Mouse (Mus musculus) kidney, adult 9 months (tissue): ENCODE measurements around the gene Tln2.
"Not testable (repeated sequence)": the region's sequence is repeated elsewhere in the genome, so short reads cannot be mapped to it uniquely, and the experiment has no call there.

Experiments
- DNase-seq: peaks from one replicate; pipeline ENCODE4 v3.0.0; 2022

The Tln2 gene

GRCm38 (mm10) chr9:67348983-67349382 lies 210.5 kb downstream of the Tln2 start:
- peak; percentile 5 for DNase-seq

DNA sequence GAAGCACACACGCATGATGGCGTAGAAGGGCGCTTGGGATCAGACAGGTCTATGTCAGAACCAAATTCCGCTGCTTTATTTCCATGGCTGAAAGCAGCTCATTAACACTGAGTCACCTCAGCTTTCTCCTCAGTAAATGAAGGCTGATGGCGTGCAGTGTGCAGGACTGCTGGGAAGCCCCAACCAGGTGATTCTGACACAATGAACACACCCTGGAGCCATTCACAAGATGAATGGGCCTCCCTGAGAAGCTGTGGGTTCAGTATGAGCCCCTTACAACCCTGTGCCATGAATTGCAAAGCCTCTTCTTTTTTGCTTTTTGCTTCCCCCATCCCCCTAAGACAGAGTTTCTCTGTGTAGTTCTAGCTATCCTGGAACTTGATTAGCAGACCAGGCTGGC lies 212.3 kb downstream of the Tln2 start:
- no peak for DNase-seq

DNA sequence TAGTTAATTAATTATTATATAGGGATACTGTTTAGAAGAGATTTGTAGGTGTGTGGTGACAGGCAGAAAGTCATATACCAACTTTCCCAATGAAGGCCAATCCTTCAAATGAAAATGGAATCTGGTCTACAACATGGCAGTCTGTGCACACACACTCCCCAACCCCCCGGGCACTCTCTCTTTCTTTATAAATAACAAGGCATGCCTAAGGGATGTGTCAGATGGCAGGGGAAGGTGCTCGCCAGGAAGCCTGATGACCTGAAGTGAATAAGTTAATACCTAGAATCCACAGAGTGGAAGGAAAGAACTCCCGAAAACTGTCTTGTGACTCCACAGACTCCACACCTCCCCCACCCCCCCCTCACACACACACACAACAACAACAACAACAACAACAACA lies 228.2 kb downstream of the Tln2 start:
- no peak for DNase-seq

DNA sequence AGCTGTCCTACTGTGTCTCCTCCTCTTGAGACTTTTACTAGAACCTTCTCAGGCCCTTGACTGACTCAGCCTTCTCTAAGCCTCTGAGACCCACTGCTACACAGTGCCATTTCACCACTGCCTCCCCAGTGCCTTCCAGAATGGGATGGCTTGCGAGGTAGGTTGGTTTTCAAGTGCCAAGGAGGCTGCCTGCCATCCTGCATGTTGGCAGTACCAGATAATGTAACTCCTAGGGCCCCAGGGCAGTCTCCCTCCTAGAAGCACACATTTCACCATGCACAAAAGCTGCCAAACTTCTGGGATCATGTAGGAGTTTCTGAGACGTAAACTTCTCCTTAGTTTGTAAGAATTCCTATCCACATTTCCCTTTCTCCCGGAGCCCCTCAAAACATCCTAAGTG lies 231.1 kb downstream of the Tln2 start:
- no peak for DNase-seq

GRCm38 (mm10) chr9:67321886-67322285 lies 237.6 kb downstream of the Tln2 start:
- no peak for DNase-seq

DNA sequence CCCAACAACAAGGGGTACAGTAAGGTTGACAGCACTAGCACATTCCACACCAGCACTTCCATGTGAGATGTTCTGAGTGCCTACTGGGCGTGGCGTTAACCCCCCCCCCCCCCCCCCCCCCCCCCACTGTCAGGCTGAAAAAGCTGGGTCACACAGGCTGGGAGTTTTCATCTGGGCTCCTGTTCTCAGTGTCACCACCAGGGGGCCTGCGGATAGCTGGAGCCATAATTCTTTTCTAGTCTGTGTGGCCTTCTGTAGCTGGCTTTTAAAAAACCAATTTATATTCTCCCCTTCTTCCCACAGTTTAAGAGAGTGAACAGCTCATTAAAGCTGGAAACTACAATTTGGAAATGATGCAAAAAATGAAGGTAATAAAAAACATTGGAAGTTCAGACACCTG lies 244.1 kb downstream of the Tln2 start:
- DNase-seq = peak; percentile 52

DNA sequence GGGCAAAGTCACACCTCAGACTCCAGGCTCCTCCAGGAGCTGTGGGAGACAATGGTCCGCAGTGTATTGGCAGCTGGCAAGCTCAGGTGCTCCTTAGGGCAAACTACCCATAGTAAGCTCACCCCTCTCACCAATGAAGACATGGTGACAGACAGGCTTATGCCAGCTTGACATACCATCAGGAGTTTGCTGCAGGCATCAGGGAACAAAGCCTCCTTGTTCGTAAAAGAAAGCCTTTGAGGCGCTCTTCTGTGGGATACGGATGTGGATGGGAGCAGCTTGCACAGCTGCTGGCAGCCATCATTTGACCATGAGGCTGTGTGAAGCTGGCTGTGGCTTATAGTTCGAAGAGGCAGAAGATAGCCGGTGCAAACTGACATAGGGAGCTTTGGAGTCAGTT lies 254.5 kb downstream of the Tln2 start:
- no peak for DNase-seq

DNA sequence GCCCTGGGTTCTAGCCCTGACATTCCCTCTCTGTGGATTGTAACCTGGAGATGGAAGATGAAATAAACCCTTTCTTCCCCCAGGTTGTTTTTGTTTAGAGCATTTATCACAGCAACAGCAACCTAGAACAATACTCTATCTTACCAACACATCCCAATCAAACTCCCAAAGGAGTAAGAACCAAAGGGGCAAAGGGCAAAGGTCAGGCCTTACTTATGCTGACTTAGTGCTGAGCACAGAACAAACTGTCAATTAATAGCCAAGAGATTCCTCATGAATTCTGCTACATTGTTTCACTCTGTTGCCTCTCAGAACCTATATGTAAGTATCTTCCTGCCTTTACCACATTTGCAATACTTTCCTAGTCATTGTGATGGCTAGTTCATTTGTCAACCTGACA lies 255.5 kb downstream of the Tln2 start:
- DNase-seq = peak; percentile 92

DNA sequence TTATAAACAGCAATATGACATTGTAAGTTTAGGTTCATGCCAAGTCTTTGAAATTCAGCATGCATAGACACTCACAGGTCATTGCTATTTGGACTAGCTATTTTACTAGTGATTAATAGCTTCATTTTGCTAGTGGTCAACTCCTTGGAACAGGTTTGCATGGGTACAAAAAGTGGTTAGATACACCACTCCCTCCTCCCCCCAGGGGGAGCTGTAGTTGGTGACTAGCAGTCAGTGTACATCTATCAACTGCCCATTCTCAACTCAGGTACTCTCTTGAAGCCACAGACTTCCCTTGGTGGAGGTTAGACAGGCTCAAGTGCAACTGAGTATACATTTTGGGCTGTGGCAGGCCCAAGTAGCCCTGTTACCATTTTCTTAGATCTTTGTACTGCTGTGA lies 256.5 kb downstream of the Tln2 start:
- no peak for DNase-seq

- DNase-seq = peak; percentile 58
Measured at GRCm38 (mm10) chr9:67302386-67302989, 257.0 kb downstream of the Tln2 start.

GRCm38 (mm10) chr9:67301571-67301970 lies 257.9 kb downstream of the Tln2 start:
- no peak for DNase-seq

- DNase-seq = no peak
Measured at GRCm38 (mm10) chr9:67300769-67301168, 258.7 kb downstream of the Tln2 start.

- no peak for DNase-seq
Measured at GRCm38 (mm10) chr9:67300346-67300745, 259.2 kb downstream of the Tln2 start.

DNA sequence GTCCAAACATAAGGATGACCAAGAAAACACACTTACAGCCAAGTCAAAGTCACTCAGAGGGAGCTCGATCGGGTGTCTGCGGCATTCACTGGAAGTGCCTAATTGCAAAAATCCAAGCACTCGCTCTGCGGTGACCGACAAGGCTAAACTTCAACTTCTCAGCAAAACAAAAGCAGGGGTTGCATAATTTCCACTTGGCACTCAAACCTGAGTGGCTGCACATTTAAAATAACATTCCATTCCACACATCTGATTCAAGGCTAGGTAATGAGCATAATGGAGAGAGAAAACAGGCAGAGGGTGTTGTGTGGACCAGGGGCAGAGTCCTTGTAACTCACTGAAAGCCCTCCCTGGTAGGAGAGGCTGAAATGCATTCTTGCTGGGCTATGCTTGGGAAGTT lies 260.3 kb downstream of the Tln2 start:
- peak; percentile 93 for DNase-seq

GRCm38 (mm10) chr9:67297236-67297889 lies 262.1 kb downstream of the Tln2 start:
- DNase-seq = peak; percentile 83

DNA sequence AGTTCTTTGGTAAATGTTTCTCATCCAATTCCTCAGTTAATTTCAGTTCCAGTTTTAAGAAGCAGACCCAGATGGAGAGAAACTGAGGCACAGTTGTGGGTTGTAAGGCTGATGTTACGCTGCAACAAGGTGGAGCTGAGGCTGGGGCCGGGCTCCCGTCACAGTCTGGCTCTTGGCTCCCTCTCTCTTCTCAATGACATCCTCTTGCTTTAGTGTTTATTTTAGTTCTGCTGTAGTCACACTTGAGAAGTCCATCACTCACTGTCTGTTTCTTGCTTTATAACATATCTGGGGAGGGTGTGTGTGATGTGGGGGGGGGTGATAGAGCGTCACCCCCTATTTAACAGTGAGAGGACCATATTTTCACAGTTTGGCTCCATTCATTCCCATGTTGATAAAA lies 272.0 kb downstream of the Tln2 start:
- DNase-seq = no peak

DNA sequence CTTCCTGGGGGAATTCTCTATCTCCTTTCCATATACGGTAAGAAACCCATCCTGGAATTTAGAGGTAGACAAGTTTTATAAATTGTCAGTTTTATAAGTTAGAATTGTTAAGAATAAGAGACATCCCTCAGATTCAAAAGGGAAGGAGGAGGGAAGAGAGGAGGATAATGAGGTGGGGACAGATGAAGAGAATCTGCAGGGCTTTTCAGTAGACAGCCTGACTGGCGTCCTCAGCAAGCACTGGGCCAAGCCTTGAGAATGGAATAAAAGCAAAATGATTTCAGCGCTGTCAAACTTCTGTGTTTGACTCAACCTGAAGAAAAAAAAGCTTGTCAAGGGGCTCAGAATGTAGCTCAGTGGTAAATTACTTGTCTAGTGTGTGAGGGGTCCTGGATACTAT lies 272.7 kb downstream of the Tln2 start:
- no peak for DNase-seq

DNA sequence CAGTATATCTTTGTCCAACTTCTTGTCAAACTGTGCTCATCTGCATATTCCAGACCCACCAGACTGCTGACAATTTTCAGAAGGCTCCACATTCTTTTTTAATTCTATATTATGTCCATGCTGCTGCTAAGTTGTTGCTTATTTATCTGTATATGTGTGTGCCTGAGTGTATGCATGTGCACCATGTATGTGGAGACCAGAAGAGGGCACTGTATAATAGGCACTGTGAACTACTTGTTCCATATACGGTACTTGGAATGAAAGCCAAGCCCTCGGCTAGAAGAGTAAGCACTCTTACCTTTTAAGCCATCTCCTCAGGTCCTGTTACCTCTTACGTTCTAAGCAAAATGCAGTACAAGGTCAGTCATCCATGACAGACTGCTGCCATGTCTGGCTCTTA lies 274.0 kb downstream of the Tln2 start:
- no peak for DNase-seq

DNA sequence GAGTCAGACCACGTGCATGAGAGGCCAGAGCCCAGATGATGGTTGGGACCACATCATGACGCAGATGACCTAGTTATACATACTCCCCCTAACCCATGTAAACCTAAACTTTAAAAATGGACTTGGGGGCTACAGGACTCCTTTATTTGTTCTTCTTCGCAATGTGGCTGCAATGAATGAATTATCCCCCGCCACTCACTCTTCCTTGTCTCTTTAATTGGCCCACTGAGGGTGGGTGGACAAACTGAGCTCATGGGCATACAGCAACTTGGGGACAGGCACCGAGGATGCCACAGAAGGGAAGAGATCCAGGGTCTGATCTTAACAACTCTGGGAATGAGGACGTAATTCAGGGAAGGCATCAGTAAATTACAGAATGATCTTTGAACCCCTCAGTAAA lies 277.7 kb downstream of the Tln2 start:
- DNase-seq = no peak

DNA sequence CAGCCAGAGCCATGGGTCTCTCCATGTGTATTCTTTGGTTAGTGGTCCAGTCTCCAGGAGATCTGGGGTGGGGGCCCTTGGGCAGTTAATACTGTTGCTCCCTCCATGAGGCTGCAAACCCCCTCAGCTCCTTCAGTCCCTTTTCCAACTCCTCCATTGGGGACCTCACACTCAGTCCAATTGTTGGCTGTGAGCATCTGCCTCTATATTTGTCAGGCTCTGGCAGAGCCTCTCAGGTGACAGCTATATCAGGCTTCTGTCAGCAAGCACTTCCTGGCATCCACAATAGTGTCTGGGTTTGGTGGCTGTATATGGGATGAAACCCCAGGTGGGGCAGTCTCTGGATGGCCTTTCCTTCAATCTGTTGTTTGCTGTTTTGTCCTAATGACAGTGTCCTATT lies 279.2 kb downstream of the Tln2 start:
- not testable (repeated sequence) for DNase-seq

DNA sequence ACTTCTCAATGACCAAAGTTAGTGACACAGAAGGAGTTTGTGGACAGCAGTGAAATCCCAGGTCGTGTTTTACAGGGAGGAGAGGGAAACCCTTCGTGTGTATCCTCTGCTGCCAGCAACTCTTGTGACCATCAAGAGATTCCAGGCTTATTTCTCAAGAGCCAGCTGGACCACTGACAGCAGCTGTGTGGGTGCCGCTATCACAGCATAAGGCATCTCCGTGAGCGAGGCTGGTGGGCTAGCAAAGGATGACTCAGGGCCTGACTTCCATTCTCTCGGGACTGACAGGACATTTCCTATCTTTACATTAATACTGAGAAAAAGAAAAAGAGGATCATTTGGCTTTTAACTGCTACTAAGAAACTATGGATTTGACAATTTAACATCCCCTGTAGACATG lies 283.1 kb downstream of the Tln2 start:
- DNase-seq = no peak

DNA sequence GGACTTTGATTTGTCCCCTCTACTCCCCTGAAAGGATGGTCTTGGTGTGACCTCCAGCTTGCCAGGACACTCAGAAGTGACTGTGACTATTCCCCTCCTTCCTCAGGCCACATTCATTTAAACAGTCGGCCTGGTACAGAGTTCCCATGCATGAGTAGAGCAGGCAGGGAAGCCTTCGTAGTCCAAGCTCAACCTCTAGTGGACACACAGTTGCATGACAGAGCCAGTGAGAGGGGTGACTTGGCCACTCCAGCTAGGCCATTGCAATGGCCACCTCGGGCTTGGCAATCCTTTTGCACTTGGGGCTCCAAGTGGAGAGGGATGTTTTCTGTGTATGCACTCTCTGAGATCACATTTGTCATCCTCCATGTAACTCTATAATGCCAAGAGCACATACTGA lies 285.2 kb downstream of the Tln2 start:
- DNase-seq = no peak

DNA sequence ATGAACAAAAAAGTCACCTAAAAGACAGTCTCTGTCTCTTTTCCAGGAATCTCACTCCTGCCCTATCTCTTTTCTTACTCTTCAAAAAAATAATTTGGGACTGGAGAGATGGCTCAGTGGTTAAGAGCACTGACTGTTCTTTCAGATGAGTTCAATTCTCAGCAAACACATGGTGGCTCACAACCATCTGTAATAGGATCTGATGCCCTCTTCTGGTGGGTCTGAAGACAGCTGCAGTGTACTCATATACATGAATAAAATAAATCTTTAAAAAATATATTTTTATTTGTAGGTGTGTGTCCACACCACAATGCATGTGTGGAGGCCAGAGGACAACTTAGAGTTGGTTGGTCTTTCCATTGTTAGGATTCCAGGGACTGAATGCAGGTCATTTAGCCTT lies 286.1 kb downstream of the Tln2 start:
- DNase-seq = peak; percentile 23

GRCm38 (mm10) chr9:67270734-67271133 lies 288.8 kb downstream of the Tln2 start:
- no peak for DNase-seq

DNA sequence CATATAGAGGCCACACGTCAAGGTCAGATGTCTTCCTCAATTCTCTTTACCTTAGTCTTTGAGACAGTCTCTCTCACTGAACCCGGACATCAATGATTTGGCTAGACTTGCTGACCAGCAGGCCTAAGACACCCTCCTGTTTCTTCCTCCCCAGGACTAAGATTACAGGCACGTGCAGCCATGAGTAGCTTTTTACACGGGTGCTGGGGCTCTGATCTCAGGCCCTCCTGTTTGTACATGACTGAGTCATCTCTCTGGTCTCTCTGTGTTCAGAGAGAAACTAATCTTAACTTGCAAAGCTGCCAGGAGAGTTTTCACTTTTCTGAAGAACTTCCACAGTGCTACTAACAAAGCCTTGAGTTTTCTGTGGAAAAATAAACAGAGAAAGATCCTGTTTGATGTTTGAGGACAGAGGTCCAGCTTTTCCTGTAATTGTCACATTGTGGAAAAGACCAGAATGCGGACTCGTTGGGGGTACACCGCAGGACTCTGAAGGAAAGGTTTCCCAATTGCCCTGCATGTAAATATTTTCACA lies 289.4 kb downstream of the Tln2 start:
- no peak for DNase-seq
